ENCODE assay signal across 29 mouse cellular contexts in the genomic region with DNA sequence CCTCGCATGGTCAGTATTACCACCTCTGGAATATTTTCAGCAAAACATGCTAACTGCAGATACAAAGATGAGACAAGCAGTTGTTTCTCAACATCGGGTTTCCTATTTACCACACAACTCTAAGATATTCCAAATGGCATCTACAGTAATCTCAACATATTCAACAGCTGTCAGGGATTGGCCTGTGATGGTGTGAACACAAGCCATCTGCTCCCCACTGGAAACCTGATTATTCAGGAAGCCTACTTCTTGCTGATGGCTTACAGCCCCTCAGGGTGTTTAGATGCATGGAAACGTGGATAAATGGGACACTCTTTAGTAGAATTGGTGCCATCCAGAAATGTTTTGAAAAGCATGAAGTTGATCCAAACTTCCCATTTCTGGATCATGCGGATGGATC.
DNase-seq lines count a peak whose midpoint lies in the region; ATAC-seq and TF ChIP-seq lines count a peak whose summit lies in the region.
"Had no signal": no experiment of that assay in that cellular context is flagged by ENCODE, and none has a peak within 500 bp of the region (broad histone marks: within the 10 kb centered on the region; RNA-seq: fewer than 3 reads in every experiment).

No protein-coding gene starts in this region.

- H3K27ac ChIP-seq in forebrain, embryonic 14.5 days (ENCODE audit: low read depth, low read length): no peak overlapping the region
- no peak overlapping the region for H3K27ac ChIP-seq in forebrain, embryonic 15.5 days (replicated peaks)
- H3K27ac ChIP-seq in lung, embryonic 14.5 days (ENCODE audit: low read depth): no peak overlapping the region
- H3K27ac ChIP-seq in stomach, postnatal 0 days (replicated peaks): no peak overlapping the region
- H3K27ac ChIP-seq: embryonic facial prominence, embryonic 10.5 days; embryonic facial prominence, embryonic 13.5 days; heart, embryonic 15.5 days; hindbrain, embryonic 10.5 days; hindbrain, embryonic 13.5 days; intestine, embryonic 15.5 days had no signal

- peak; percentile 42; the same call in 1 of the 2 replicates for ATAC-seq in forebrain, embryonic 14.5 days
- ATAC-seq in forebrain, embryonic 15.5 days (replicated peaks): no peak; the same call in 1 of the 2 replicates
- peak; percentile 55; the same call in 1 of the 2 replicates for ATAC-seq in frontal cortex, adult (ENCODE audit: low TSS enrichment)
- no peak for ATAC-seq in lung, embryonic 14.5 days (ENCODE audit: insufficient read depth)
- no peak for ATAC-seq in stomach, postnatal 0 days (ENCODE audit: low FRiP score, low TSS enrichment)
- ATAC-seq: hindbrain, embryonic 16.5 days; intestine, embryonic 15.5 days; Patski had no signal

- no peak overlapping the region for H3K4me3 ChIP-seq in forebrain, embryonic 14.5 days (ENCODE audit: low read depth, low read length)
- H3K4me3 ChIP-seq in forebrain, embryonic 15.5 days: no peak overlapping the region
- H3K4me3 ChIP-seq in lung, embryonic 14.5 days (ENCODE audit: low read depth, low read length): no peak overlapping the region
- no peak overlapping the region for H3K4me3 ChIP-seq in stomach, postnatal 0 days (ENCODE audit: low read depth, low read length)
- H3K4me3 ChIP-seq: embryonic facial prominence, embryonic 10.5 days; embryonic facial prominence, embryonic 13.5 days; erythroblast, embryonic 14.5 days; heart, embryonic 12.5 days; heart, embryonic 15.5 days; hindbrain, embryonic 10.5 days; hindbrain, embryonic 13.5 days; intestine, embryonic 15.5 days had no signal

- 77% methylated on average over 4 of the region's 4 CpGs for WGBS in forebrain, embryonic 14.5 days
- 72% methylated on average over 4 of the region's 4 CpGs for WGBS in forebrain, embryonic 15.5 days
- 66% methylated on average over 4 of the region's 4 CpGs for WGBS in lung, embryonic 14.5 days
- WGBS in stomach, postnatal 0 days: 70% methylated on average over 4 of the region's 4 CpGs

- peak; percentile 51 for DNase-seq in forebrain, embryonic 14.5 days (ENCODE audit: low spot score)
- no peak for DNase-seq in frontal cortex, postnatal 10 days (ENCODE audit: low spot score in 2 of 2)
- DNase-seq in lung, embryonic 14.5 days: peak; percentile 9
- DNase-seq in lung, postnatal 25 days (ENCODE audit: low spot score): no peak
- DNase-seq in stomach, postnatal 0 days (ENCODE audit: low spot score): no peak
- DNase-seq: adrenal gland, postnatal 10 days; adrenal gland, postnatal 36 days; cerebellum, adult 11-12 months; cerebellum, adult 8-10 months; cerebellum, postnatal 10 days; cerebellum, postnatal 36 days; embryo, embryonic 11 days; gastrocnemius, postnatal 25 days; heart, adult 18-20 months; heart, postnatal 10 days; heart, postnatal 36 days; kidney, adult 11 months had no signal

- TF ChIP-seq EP300 in stomach, postnatal 0 days (optimal IDR thresholded peaks at IDR 0.05): no peak

- no peaks in the 10 kb centered on the region for H3K4me1 ChIP-seq in forebrain, embryonic 14.5 days (ENCODE audit: control insufficient read depth, insufficient read depth, low read length)
- H3K4me1 ChIP-seq in forebrain, embryonic 15.5 days: no peaks in the 10 kb centered on the region
- no peaks in the 10 kb centered on the region for H3K4me1 ChIP-seq in lung, embryonic 14.5 days (ENCODE audit: insufficient read depth)
- no peaks in the 10 kb centered on the region for H3K4me1 ChIP-seq in stomach, postnatal 0 days (replicated peaks; ENCODE audit: control insufficient read depth, insufficient read depth)
- H3K4me1 ChIP-seq: embryonic facial prominence, embryonic 10.5 days; embryonic facial prominence, embryonic 13.5 days; heart, embryonic 12.5 days; heart, embryonic 15.5 days; hindbrain, embryonic 10.5 days; hindbrain, embryonic 13.5 days; intestine, embryonic 15.5 days had no signal

- H3K9ac ChIP-seq in forebrain, embryonic 14.5 days (ENCODE audit: low read length): no peak overlapping the region
- H3K9ac ChIP-seq in forebrain, embryonic 15.5 days (replicated peaks): no peak overlapping the region
- H3K9ac ChIP-seq in lung, embryonic 14.5 days: no peak overlapping the region
- no peak overlapping the region for H3K9ac ChIP-seq in stomach, postnatal 0 days (ENCODE audit: low read length)
- H3K9ac ChIP-seq: embryonic facial prominence, embryonic 13.5 days; heart, embryonic 12.5 days; heart, embryonic 15.5 days; hindbrain, embryonic 13.5 days; intestine, embryonic 15.5 days had no signal

- no peaks in the 10 kb centered on the region for H3K27me3 ChIP-seq in forebrain, embryonic 14.5 days (replicated peaks; ENCODE audit: control insufficient read depth, insufficient read depth, low read length)
- H3K27me3 ChIP-seq in forebrain, embryonic 15.5 days: no peaks in the 10 kb centered on the region
- no peaks in the 10 kb centered on the region for H3K27me3 ChIP-seq in lung, embryonic 14.5 days (ENCODE audit: insufficient read depth, low read length)
- H3K27me3 ChIP-seq in stomach, postnatal 0 days (ENCODE audit: control insufficient read depth, insufficient read depth, low read length): no peaks in the 10 kb centered on the region
- H3K27me3 ChIP-seq: embryonic facial prominence, embryonic 13.5 days; heart, embryonic 12.5 days; heart, embryonic 15.5 days; hindbrain, embryonic 13.5 days; intestine, embryonic 15.5 days; Patski had no signal

- no peak overlapping the region for H3K4me2 ChIP-seq in forebrain, embryonic 14.5 days (ENCODE audit: low read length)
- H3K4me2 ChIP-seq in forebrain, embryonic 15.5 days (replicated peaks): no peak overlapping the region
- no peak overlapping the region for H3K4me2 ChIP-seq in lung, embryonic 14.5 days
- no peak overlapping the region for H3K4me2 ChIP-seq in stomach, postnatal 0 days (replicated peaks; ENCODE audit: low read depth)
- H3K4me2 ChIP-seq: embryonic facial prominence, embryonic 13.5 days; heart, embryonic 12.5 days; heart, embryonic 15.5 days; hindbrain, embryonic 13.5 days; intestine, embryonic 15.5 days had no signal

- no peaks in the 10 kb centered on the region for H3K36me3 ChIP-seq in forebrain, embryonic 14.5 days (ENCODE audit: control insufficient read depth, insufficient read depth, low read length)
- no peaks in the 10 kb centered on the region for H3K36me3 ChIP-seq in forebrain, embryonic 15.5 days
- no peaks in the 10 kb centered on the region for H3K36me3 ChIP-seq in lung, embryonic 14.5 days (ENCODE audit: insufficient read depth)
- no peaks in the 10 kb centered on the region for H3K36me3 ChIP-seq in stomach, postnatal 0 days (ENCODE audit: control insufficient read depth, insufficient read depth, low read length)
- H3K36me3 ChIP-seq: embryonic facial prominence, embryonic 10.5 days; embryonic facial prominence, embryonic 13.5 days; heart, embryonic 12.5 days; heart, embryonic 15.5 days; hindbrain, embryonic 10.5 days; hindbrain, embryonic 13.5 days; intestine, embryonic 15.5 days had no signal

- TF ChIP-seq CTCF in lung, embryonic 14.5 days (IDR thresholded peaks at IDR 0.05; ENCODE audit: low read depth): no peak
- no peak for TF ChIP-seq CTCF in stomach, postnatal 0 days (IDR thresholded peaks at IDR 0.05; ENCODE audit: low read depth)

- no peaks in the 10 kb centered on the region for H3K9me3 ChIP-seq in forebrain, embryonic 14.5 days (replicated peaks; ENCODE audit: control insufficient read depth, low read length)
- no peaks in the 10 kb centered on the region for H3K9me3 ChIP-seq in forebrain, embryonic 15.5 days
- H3K9me3 ChIP-seq in lung, embryonic 14.5 days (ENCODE audit: low read depth, low read length): no peaks in the 10 kb centered on the region
- no peaks in the 10 kb centered on the region for H3K9me3 ChIP-seq in stomach, postnatal 0 days (ENCODE audit: control insufficient read depth, low read length)
- H3K9me3 ChIP-seq: embryonic facial prominence, embryonic 10.5 days; embryonic facial prominence, embryonic 13.5 days; heart, embryonic 12.5 days; heart, embryonic 15.5 days; hindbrain, embryonic 10.5 days; hindbrain, embryonic 13.5 days; intestine, embryonic 15.5 days had no signal

Comparison
In these comparisons a context has a peak if more than half of its experiments do, and no peak if none do; other contexts are left out.
1. ATAC-seq: peak in forebrain, embryonic 14.5 days (single experiment) and frontal cortex, adult (single experiment); none in forebrain, embryonic 15.5 days (single experiment), lung, embryonic 14.5 days (single experiment) and stomach, postnatal 0 days (single experiment).
2. DNase-seq: peak in forebrain, embryonic 14.5 days (single experiment) and lung, embryonic 14.5 days (single experiment); none in frontal cortex, postnatal 10 days (0 of 2), lung, postnatal 25 days (single experiment) and stomach, postnatal 0 days (single experiment).